Mouse (Mus musculus): ENCODE results near the gene Actl6b.

- TF ChIP-seq CTCF (IDR thresholded peaks at IDR 0.05; ENCODE audit: control insufficient read depth, insufficient read depth, low read length) (no peak), POLR2A (IDR thresholded peaks at IDR 0.05; ENCODE audit: borderline replicate concordance, control insufficient read depth, low read depth, low read length) (no peak)
Measured at GRCm38 (mm10) chr5:137607860-137608653, 54.7 kb downstream of the Actl6b start.
